In genomic region chr5:115203735-115204561, GRCm38 (mm10) we compare ENCODE assay signal across 8 mouse cellular contexts. TPM values are rescaled to one million over a fixed set of nuclear protein-coding genes. Genes with fewer than 3 reads are reported as not detected.
DNase-seq lines count a peak whose midpoint lies in the region; ATAC-seq lines count a peak whose summit lies in the region.

No protein-coding gene starts in this region.

- no peak for ATAC-seq in CD4-positive, CD25-positive, alpha-beta regulatory T cell, adult 4 months
- ATAC-seq in heart, embryonic 12.5 days (ENCODE audit: insufficient number of reproducible peaks, low FRiP score): no peak
- 0 out of 2 replicates have a peak, but pooled peaks have one; percentile 62 for ATAC-seq in midbrain, embryonic 16.5 days

- H3K9ac ChIP-seq in heart, embryonic 12.5 days: no peak overlapping the region; the same call in 1 of the 2 replicates
- H3K9ac ChIP-seq in midbrain, embryonic 16.5 days (ENCODE audit: low read depth, low read length): peak overlapping the region; percentile 55; the same call in 1 of the 2 replicates

- peak overlapping the region; percentile 46 for H3K4me3 ChIP-seq in brown adipose tissue, adult 24 weeks (ENCODE audit: insufficient read depth, low read depth, low read length)
- H3K4me3 ChIP-seq in heart, embryonic 12.5 days: peak overlapping the region; percentile 45
- peak overlapping the region; percentile 26 for H3K4me3 ChIP-seq in midbrain, embryonic 16.5 days (ENCODE audit: low read depth, low read length)

- WGBS in heart, embryonic 12.5 days: 17% methylated on average over 23 of the region's 23 CpGs
- WGBS in midbrain, embryonic 16.5 days: 9% methylated on average over 23 of the region's 23 CpGs

- no peaks in the 10 kb centered on the region for H3K9me3 ChIP-seq in heart, embryonic 12.5 days (replicated peaks)
- no peaks in the 10 kb centered on the region for H3K9me3 ChIP-seq in midbrain, embryonic 16.5 days (replicated peaks; ENCODE audit: control insufficient read depth, low read length, poor library complexity, severe bottlenecking)

- no peaks in the 10 kb centered on the region for H3K36me3 ChIP-seq in heart, embryonic 12.5 days
- no peaks in the 10 kb centered on the region for H3K36me3 ChIP-seq in midbrain, embryonic 16.5 days (ENCODE audit: control insufficient read depth, insufficient read depth, low read length)

- H3K27me3 ChIP-seq in heart, embryonic 12.5 days (replicated peaks): peaks cover 26% of the 10 kb centered on the region
- no peaks in the 10 kb centered on the region for H3K27me3 ChIP-seq in midbrain, embryonic 16.5 days (ENCODE audit: control insufficient read depth, insufficient read depth, low read depth, low read length)

- H3K4me2 ChIP-seq in heart, embryonic 12.5 days: peak overlapping the region; percentile 77
- H3K4me2 ChIP-seq in midbrain, embryonic 16.5 days (ENCODE audit: low read length): peak overlapping the region; percentile 60

- peak overlapping the region; percentile 41; the same call in 1 of the 2 replicates for H3K27ac ChIP-seq in brown adipose tissue, adult 24 weeks (replicated peaks; ENCODE audit: low read depth, low read length)
- no peak overlapping the region for H3K27ac ChIP-seq in heart, embryonic 12.5 days (ENCODE audit: poor library complexity, severe bottlenecking)
- peak overlapping the region; percentile 1; the same call in 1 of the 2 replicates for H3K27ac ChIP-seq in midbrain, embryonic 16.5 days (ENCODE audit: low read length)

- no peaks in the 10 kb centered on the region; the same call in 1 of the 2 replicates for H3K4me1 ChIP-seq in brown adipose tissue, adult 24 weeks (ENCODE audit: control insufficient read depth, insufficient read depth, insufficient read length, low read length)
- peaks cover 15% of the 10 kb centered on the region for H3K4me1 ChIP-seq in heart, embryonic 12.5 days (replicated peaks)
- H3K4me1 ChIP-seq in midbrain, embryonic 16.5 days (ENCODE audit: control insufficient read depth, insufficient read depth, low read length): peaks cover 11% of the 10 kb centered on the region

- peak; percentile 28 for DNase-seq in CD4-positive, CD25-positive, alpha-beta regulatory T cell, adult 2 months (ENCODE audit: low read depth, low spot score)
- DNase-seq in kidney, postnatal 36 days: peak; percentile 42 to 50
- no peak for DNase-seq in adrenal gland, postnatal 36 days
- DNase-seq in testis, postnatal 14 days (ENCODE audit: low spot score): no peak

RNA-seq across cellular contexts. Expression of gene Cabp1, which starts 9.8 kb away (rescaled TPM):
- not detected for polyA plus RNA-seq in CD4-positive, CD25-positive, alpha-beta regulatory T cell, adult 4 months (2017; shearing (Covaris generic))
- 1.0 and 1.3 TPM in 2 replicates for polyA plus RNA-seq in brown adipose tissue, adult 24 weeks (2012; ENCODE audit: insufficient read depth, insufficient read length, missing spikeins)
- polyA plus RNA-seq in heart, embryonic 12.5 days (2016; fragmentation: Nextera tagmentation; extraction: Ambion mirVana): 0.34 and 0.54 TPM in 2 replicates
- polyA plus RNA-seq in midbrain, embryonic 16.5 days (2015; fragmentation: Nextera tagmentation; extraction: Ambion mirVana): 5.2 and 5.3 TPM in 2 replicates
- total RNA-seq in adrenal gland, postnatal 36 days (2021): 10 to 100 TPM; 34.8 to 42.3 TPM

RNA-seq across cellular contexts. Expression of gene Pop5, which starts 31.7 kb away (rescaled TPM):
- polyA plus RNA-seq in CD4-positive, CD25-positive, alpha-beta regulatory T cell, adult 4 months (2017; shearing (Covaris generic)): 100 to 1,000 TPM in 1 of 2 experiments, 10 to 100 TPM in 1; 84.0 to 114 TPM
- 187 and 188 TPM in 2 replicates for polyA plus RNA-seq in brown adipose tissue, adult 24 weeks (2012; ENCODE audit: insufficient read depth, insufficient read length, missing spikeins)
- 63.2 and 68.6 TPM in 2 replicates for polyA plus RNA-seq in heart, embryonic 12.5 days (2016; fragmentation: Nextera tagmentation; extraction: Ambion mirVana)
- 86.1 and 92.8 TPM in 2 replicates for polyA plus RNA-seq in midbrain, embryonic 16.5 days (2015; fragmentation: Nextera tagmentation; extraction: Ambion mirVana)
- total RNA-seq in adrenal gland, postnatal 36 days (2021): 10 to 100 TPM; 76.3 to 85.9 TPM

RNA-seq across cellular contexts. Expression of gene Mlec, which starts 46.0 kb away (rescaled TPM):
- polyA plus RNA-seq in CD4-positive, CD25-positive, alpha-beta regulatory T cell, adult 4 months (2017; shearing (Covaris generic)): 10 to 100 TPM; 28.9 to 37.0 TPM
- 49.5 and 76.9 TPM in 2 replicates for polyA plus RNA-seq in brown adipose tissue, adult 24 weeks (2012; ENCODE audit: insufficient read depth, insufficient read length, missing spikeins)
- polyA plus RNA-seq in heart, embryonic 12.5 days (2016; fragmentation: Nextera tagmentation; extraction: Ambion mirVana): 103 and 105 TPM in 2 replicates
- 22.9 and 25.4 TPM in 2 replicates for polyA plus RNA-seq in midbrain, embryonic 16.5 days (2015; fragmentation: Nextera tagmentation; extraction: Ambion mirVana)
- total RNA-seq in adrenal gland, postnatal 36 days (2021): 100 to 1,000 TPM; 184 to 197 TPM

Comparison
In these comparisons a context has a peak if more than half of its experiments do, and no peak if none do; other contexts are left out.
1. DNase-seq: peak in CD4-positive, CD25-positive, alpha-beta regulatory T cell, adult 2 months (single experiment) and kidney, postnatal 36 days (2 of 2); none in adrenal gland, postnatal 36 days (0 of 2) and testis, postnatal 14 days (single experiment).
2. Peak in every context shown above with its lines, with median percentiles within 50 percentile points of each other: H3K4me3 ChIP-seq.